Mouse (Mus musculus) lung, adult 2 months (tissue): ENCODE measurements around the gene Nphp3. TPM values are rescaled to one million over a fixed set of nuclear protein-coding genes. Genes with fewer than 3 reads are reported as not detected.
A peak's percentile ranks its signal among the peaks of the same experiment; 100 is the strongest.

Experiments used
- DNase-seq: peaks from one replicate; pipeline ENCODE4 v3.0.0; 2022
- H3K4me1 ChIP-seq: fragments of 200-500 bp; 2 replicates; pipeline ENCODE4 v1.6.1; 2011; ENCODE audit warnings: low read length; ENCODE audit not compliant: control insufficient read depth, insufficient read depth
- H3K4me3 ChIP-seq: fragments of 200-500 bp; replicated peaks from 2 replicates; pipeline ENCODE3; 2011; ENCODE audit warnings: low read depth, mild to moderate bottlenecking, control low read depth, low read length; ENCODE audit errors: extremely low read depth
- CTCF ChIP-seq: fragments of 200-500 bp; IDR thresholded peaks from 2 replicates; pipeline ENCODE4 v1.5.1; 2011; ENCODE audit warnings: mild to moderate bottlenecking, low read length, control low read depth; ENCODE audit not compliant: insufficient read depth
- POLR2A ChIP-seq: fragments of 200-500 bp; IDR thresholded peaks from 2 replicates; pipeline ENCODE4 v1.6.1; 2011; ENCODE audit warnings: low read depth, mild to moderate bottlenecking, control low read depth, low read length, borderline replicate concordance; ENCODE audit errors: extremely low read depth
- WGBS: fragments of 180-500 bp; shearing (Covaris S2); methylation state at CpG from one replicate; pipeline ENCODE4 v1.1.7; 2018; 5-methylcytosine and 5-hydroxymethylcytosine counted together
- polyA plus RNA-seq: library from polyadenylated mRNA; depleted of rRNA; stranded (reverse); fragments of >200 nt; gene quantifications from 2 replicates; pipeline ENCODE4 v1.2.3, GENCODE M21; 2012; rRNA removed

Nphp3 gene
- polyA plus RNA-seq, 1 experiment = 8.4 TPM

- H3K4me3 ChIP-seq = no peak overlapping the region
- DNase-seq = peak; percentile 36
- WGBS = 24% methylated on average over 8 of the region's 8 CpGs
- H3K4me1 ChIP-seq = peaks cover 16% of the 10 kb centered on the region
- no peak for TF ChIP-seq CTCF
- TF ChIP-seq POLR2A = no peak
Measured at GRCm38 (mm10) chr9:104088555-104088954, 86.2 kb downstream of the Nphp3 start.

- Histone ChIP-seq H3K4me1 (peaks cover 9% of the 10 kb centered on the region; the same call in 1 of the 2 replicates), H3K4me3 (no peak overlapping the region)
- WGBS = 94% methylated on average over 5 of the region's 5 CpGs
- TF ChIP-seq POLR2A (no peak), CTCF (no peak)
- DNase-seq = no peak
Measured at GRCm38 (mm10) chr9:104092945-104093344, 90.6 kb downstream of the Nphp3 start.

Other genes with a start within 250 kb of the Nphp3 start
- 8.5 and 9.1 TPM in 2 replicates for gene Tmem108, start 240.7 kb upstream of the Nphp3 start, polyA plus RNA-seq
- gene Gm28305, start 38.1 kb downstream of the Nphp3 start, polyA plus RNA-seq = not detected in 2 replicates
- 13.5 and 19.2 TPM in 2 replicates for gene Uba5, start 60.6 kb downstream of the Nphp3 start, polyA plus RNA-seq
- gene Acad11, start 60.8 kb downstream of the Nphp3 start, polyA plus RNA-seq = 19.0 and 24.3 TPM in 2 replicates
- gene Ackr4, start 124.4 kb downstream of the Nphp3 start, polyA plus RNA-seq = 8.2 and 15.3 TPM in 2 replicates